Mouse (Mus musculus) E14TG2a.4 (cell line): ENCODE measurements around the gene Sh3bp5.
"Not testable (repeated sequence)": the region's sequence is repeated elsewhere in the genome, so short reads cannot be mapped to it uniquely, and the experiment has no call there.

Experiments
- H3K27me3 ChIP-seq: 2 replicates; pipeline ENCODE4 v1.6.1; 2014; ENCODE audit warnings: low read length, control low read depth; ENCODE audit not compliant: insufficient read depth
- H3K36me3 ChIP-seq: 2 replicates; pipeline ENCODE4 v1.6.1; 2014; ENCODE audit warnings: low read length, control low read depth; ENCODE audit not compliant: insufficient read depth
- H3K4me1 ChIP-seq: replicated peaks from 2 replicates; pipeline ENCODE4 v1.6.1; 2014; ENCODE audit warnings: low read depth, low read length, control low read depth
- H3K4me3 ChIP-seq: replicated peaks from 2 replicates; pipeline ENCODE4 v1.5.1; 2014; ENCODE audit warnings: mild to moderate bottlenecking, low read length
- H3K9me3 ChIP-seq: 2 replicates; pipeline ENCODE4 v1.6.1; 2014; ENCODE audit warnings: low read length, control low read depth
- CTCF ChIP-seq: conservative IDR thresholded peaks from 2 replicates; pipeline ENCODE4 v1.5.1; 2014; ENCODE audit warnings: low read length
- NANOG ChIP-seq: IDR thresholded peaks from 2 replicates; pipeline ENCODE4 v1.6.1; 2014; ENCODE audit warnings: borderline replicate concordance, low read length, mixed read lengths
- POU5F1 ChIP-seq: IDR thresholded peaks from 2 replicates; pipeline ENCODE4 v1.6.1; 2014; ENCODE audit warnings: low read length, borderline replicate concordance

The Sh3bp5 gene

GRCm38 (mm10) chr14:31456064-31456721, 20.3 kb upstream of the Sh3bp5 start:
- H3K4me3 ChIP-seq = no peak overlapping the region
- H3K27me3 ChIP-seq = no peaks in the 10 kb centered on the region
- no peaks in the 10 kb centered on the region for H3K9me3 ChIP-seq
- no peaks in the 10 kb centered on the region for H3K4me1 ChIP-seq
- TF ChIP-seq POU5F1 (no peak), NANOG (no peak), CTCF (no peak)
- H3K36me3 ChIP-seq = no peaks in the 10 kb centered on the region

GRCm38 (mm10) chr14:31454849-31455566, 19.1 kb upstream of the Sh3bp5 start:
- TF ChIP-seq CTCF (peak; percentile 57), POU5F1 (no peak)
- Histone ChIP-seq H3K36me3 (no peaks in the 10 kb centered on the region), H3K9me3 (no peaks in the 10 kb centered on the region), H3K4me1 (no peaks in the 10 kb centered on the region), H3K4me3 (no peak overlapping the region), H3K27me3 (no peaks in the 10 kb centered on the region)

GRCm38 (mm10) chr14:31453946-31454345, 18.1 kb upstream of the Sh3bp5 start:
- H3K27me3 ChIP-seq, H3K9me3 ChIP-seq, H3K4me1 ChIP-seq, H3K36me3 ChIP-seq, H3K4me3 ChIP-seq: not testable (repeated sequence)

- no peaks in the 10 kb centered on the region for H3K27me3 ChIP-seq
- TF ChIP-seq CTCF (no peak), POU5F1 (no peak), NANOG (no peak)
These were observed 13.1 kb upstream of the Sh3bp5 start for GRCm38 (mm10) chr14:31448994-31449393.

GRCm38 (mm10) chr14:31443616-31444015, 7.7 kb upstream of the Sh3bp5 start:
- no peak overlapping the region for H3K4me3 ChIP-seq
- H3K4me1 ChIP-seq = peaks cover 13% of the 10 kb centered on the region
- no peaks in the 10 kb centered on the region for H3K36me3 ChIP-seq
- TF ChIP-seq CTCF (no peak), POU5F1 (no peak), NANOG (no peak)
- H3K27me3 ChIP-seq = 0 out of 2 replicates have a peak, but pooled peaks cover under 1% of the 10 kb centered on the region
- no peaks in the 10 kb centered on the region for H3K9me3 ChIP-seq

More at GRCm38 (mm10) chr14:31448994-31449393, 13.1 kb upstream of the Sh3bp5 start:
- peaks cover 5% of the 10 kb centered on the region for H3K4me1 ChIP-seq
- peaks cover 4% of the 10 kb centered on the region; the same call in 1 of the 2 replicates for H3K9me3 ChIP-seq
- no peak overlapping the region for H3K4me3 ChIP-seq
- no peaks in the 10 kb centered on the region for H3K36me3 ChIP-seq

- peaks cover 20% of the 10 kb centered on the region for H3K4me1 ChIP-seq
- peaks cover 26% of the 10 kb centered on the region for H3K27me3 ChIP-seq
- no peak overlapping the region for H3K4me3 ChIP-seq
- TF ChIP-seq POU5F1 (no peak), NANOG (no peak), CTCF (no peak)
- no peaks in the 10 kb centered on the region for H3K36me3 ChIP-seq
- H3K9me3 ChIP-seq = no peaks in the 10 kb centered on the region
These were observed 4.8 kb upstream of the Sh3bp5 start for GRCm38 (mm10) chr14:31440725-31441124.

- H3K36me3 ChIP-seq = no peaks in the 10 kb centered on the region
- H3K27me3 ChIP-seq = peaks cover 31% of the 10 kb centered on the region
- no peaks in the 10 kb centered on the region for H3K9me3 ChIP-seq
- no peak overlapping the region for H3K4me3 ChIP-seq
- peaks cover 24% of the 10 kb centered on the region for H3K4me1 ChIP-seq
- no peak for TF ChIP-seq NANOG
- peak; percentile 39 for TF ChIP-seq CTCF
These were observed 4.4 kb upstream of the Sh3bp5 start for GRCm38 (mm10) chr14:31440230-31440629.

GRCm38 (mm10) chr14:31439279-31439678, 3.4 kb upstream of the Sh3bp5 start:
- Histone ChIP-seq H3K4me3 (no peak overlapping the region), H3K27me3 (peaks cover 40% of the 10 kb centered on the region), H3K4me1 (peaks cover 26% of the 10 kb centered on the region), H3K9me3 (no peaks in the 10 kb centered on the region), H3K36me3 (no peaks in the 10 kb centered on the region)
- TF ChIP-seq POU5F1 (no peak), NANOG (no peak), CTCF (no peak)

- no peak for TF ChIP-seq NANOG
- no peak for TF ChIP-seq POU5F1
- TF ChIP-seq CTCF = no peak
- peaks cover 14% of the 10 kb centered on the region for H3K4me1 ChIP-seq
- H3K4me3 ChIP-seq = no peak overlapping the region
- H3K9me3 ChIP-seq = no peaks in the 10 kb centered on the region
- H3K27me3 ChIP-seq = peaks cover 53% of the 10 kb centered on the region
- no peaks in the 10 kb centered on the region for H3K36me3 ChIP-seq
These were observed 2.1 kb upstream of the Sh3bp5 start for GRCm38 (mm10) chr14:31437826-31438529.
